Mouse (Mus musculus): ENCODE measurements around the gene Ankdd1b.

Gene Ankdd1b

GRCm38 (mm10) chr13:96405518-96405917, 65.5 kb downstream of the Ankdd1b start:
- DNase-seq = no peak

- peak; percentile 58 to 67 for DNase-seq
Observed at GRCm38 (mm10) chr13:96401251-96401650, 69.7 kb downstream of the Ankdd1b start.

GRCm38 (mm10) chr13:96389301-96389700, 81.7 kb downstream of the Ankdd1b start:
- DNase-seq = no peak

GRCm38 (mm10) chr13:96388042-96388888, 82.7 kb downstream of the Ankdd1b start, which contains the start of gene Poc5:
Gene Poc5 (plus strand): TSS chr13:96388294.
- peak; percentile 97 to 99 for DNase-seq

- DNase-seq = no peak
Observed at GRCm38 (mm10) chr13:96377883-96378282, 93.1 kb downstream of the Ankdd1b start.

GRCm38 (mm10) chr13:96376871-96377270, 94.1 kb downstream of the Ankdd1b start:
- DNase-seq = no peak

- DNase-seq = peak in 1 of 2 experiments; percentile 24
Observed at GRCm38 (mm10) chr13:96375519-96375918, 95.5 kb downstream of the Ankdd1b start.
